Mouse (Mus musculus) forebrain, postnatal 0 days (tissue): ENCODE measurements around the gene Gm7534. TPM values are rescaled to one million over a fixed set of nuclear protein-coding genes. Genes with fewer than 3 reads are reported as not detected.

Experiments
- ATAC-seq: fragments of 200-750 bp; cut with Nextera tagmentation; 2 replicates; pipeline ENCODE4 v1.8.0; 2017; ENCODE audit warnings: mild to moderate bottlenecking, moderate library complexity
- DNase-seq: peaks from one replicate; pipeline ENCODE4 v3.0.0-alpha.2; 2015
- H3K27ac ChIP-seq: fragments of 300-500 bp; sonication (generic); 2 replicates; pipeline ENCODE4 v1.5.1; 2014; ENCODE audit warnings: low read depth, mild to moderate bottlenecking, antibody characterized with exemption, low read length, moderate library complexity, mixed read lengths
- H3K27me3 ChIP-seq: fragments of 300-500 bp; sonication (generic); 2 replicates; pipeline ENCODE4 v1.6.1; 2014; ENCODE audit warnings: mild to moderate bottlenecking, low read length, mixed read lengths; ENCODE audit not compliant: insufficient read depth
- H3K36me3 ChIP-seq: fragments of 300-500 bp; sonication (generic); 2 replicates; pipeline ENCODE4 v1.6.1; 2014; ENCODE audit warnings: mild to moderate bottlenecking, moderate library complexity; ENCODE audit not compliant: insufficient read depth
- H3K4me1 ChIP-seq: fragments of 300-500 bp; sonication (generic); 2 replicates; pipeline ENCODE4 v1.6.1; 2014; ENCODE audit warnings: antibody characterized with exemption; ENCODE audit not compliant: insufficient read depth
- H3K4me2 ChIP-seq: fragments of 300-500 bp; sonication (generic); 2 replicates; pipeline ENCODE4 v1.6.1; 2014; ENCODE audit warnings: low read depth, mild to moderate bottlenecking, moderate library complexity
- H3K4me3 ChIP-seq: fragments of 300-500 bp; sonication (generic); 2 replicates; pipeline ENCODE4 v1.5.1; 2014; ENCODE audit warnings: low read depth, low read length, mixed read lengths
- H3K9ac ChIP-seq: fragments of 300-500 bp; sonication (generic); 2 replicates; pipeline ENCODE4 v1.6.1; 2014; ENCODE audit warnings: mild to moderate bottlenecking
- H3K9me3 ChIP-seq: fragments of 300-500 bp; sonication (generic); 2 replicates; pipeline ENCODE4 v1.6.1; 2016; ENCODE audit warnings: low read length
- CTCF ChIP-seq: sonication (generic); IDR thresholded peaks from 2 replicates; pipeline ENCODE4 v1.5.1; 2016; ENCODE audit warnings: antibody characterized with exemption, control low read depth, low read depth
- whole genome bisulfite sequencing: fragments of 180-500 bp; shearing (Covaris S2); extraction: QIAGEN DNeasy Blood & Tissue Kit; methylation state at CpG from one replicate; pipeline ENCODE4 v1.1.7; 2014; 5-methylcytosine and 5-hydroxymethylcytosine counted together
- polyA plus RNA-seq: library from polyadenylated mRNA; unstranded; fragments of >200 nt; fragmentation: Nextera tagmentation; extraction: Ambion mirVana; gene quantifications from 2 replicates; pipeline ENCODE4 v1.2.1, GENCODE M21; 2015
- total RNA-seq: library from RNA; depleted of rRNA; stranded (reverse); fragments of >200 nt; gene quantifications from 2 replicates; pipeline ENCODE4 v1.2.3, GENCODE M21; 2014

Gm7534 gene
- total and polyA plus RNA-seq, 2 experiments from 2014 or later = not detected

DNA sequence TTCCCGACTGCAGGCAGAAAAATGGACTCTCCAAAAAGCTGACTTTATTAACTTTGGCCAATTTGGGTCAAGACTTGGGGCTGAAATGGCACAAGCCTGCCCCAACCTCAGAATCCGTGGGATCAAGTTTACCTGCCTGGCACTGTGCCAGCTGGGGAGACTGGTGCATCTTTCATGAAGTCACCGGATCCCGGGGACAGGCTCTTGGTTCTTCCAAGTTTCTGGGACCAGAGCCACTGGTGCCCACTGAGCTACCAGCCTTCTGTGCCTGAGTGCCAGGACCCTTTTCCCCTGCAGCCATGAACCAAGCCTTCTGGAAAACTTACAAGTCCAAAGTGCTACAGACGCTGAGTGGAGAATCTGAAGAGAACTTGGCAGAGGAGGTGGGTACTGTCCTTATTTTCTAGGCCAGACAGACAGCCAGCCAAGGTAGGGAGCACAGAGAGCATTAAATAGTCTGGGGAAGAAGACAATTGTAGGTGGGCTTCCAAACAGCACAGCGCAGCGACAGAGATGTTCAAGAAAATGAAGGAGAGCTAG is 44.0 kb upstream of the Gm7534 start, which contains the start of gene Gm30191:
Gm30191 (plus strand) TSS at position 217 of the 540 bp plus-strand sequence.
- Histone ChIP-seq H3K4me2 (peak within 1 kb of the TSS; percentile 91), H3K4me1 (peaks cover 10% of the 10 kb centered on the region; the same call in 1 of the 2 replicates), H3K27ac (no peak within 1 kb of the TSS), H3K4me3 (peak within 1 kb of the TSS; percentile 67), H3K27me3 (peaks cover 17% of the 10 kb centered on the region), H3K9me3 (no peaks in the 10 kb centered on the region), H3K9ac (peak within 1 kb of the TSS; percentile 59), H3K36me3 (no peaks in the 10 kb centered on the region)
- WGBS = 69% methylated on average over 7 of the region's 7 CpGs
- ATAC-seq (no peak), DNase-seq (no peak)
- TF ChIP-seq CTCF = no peak

DNA sequence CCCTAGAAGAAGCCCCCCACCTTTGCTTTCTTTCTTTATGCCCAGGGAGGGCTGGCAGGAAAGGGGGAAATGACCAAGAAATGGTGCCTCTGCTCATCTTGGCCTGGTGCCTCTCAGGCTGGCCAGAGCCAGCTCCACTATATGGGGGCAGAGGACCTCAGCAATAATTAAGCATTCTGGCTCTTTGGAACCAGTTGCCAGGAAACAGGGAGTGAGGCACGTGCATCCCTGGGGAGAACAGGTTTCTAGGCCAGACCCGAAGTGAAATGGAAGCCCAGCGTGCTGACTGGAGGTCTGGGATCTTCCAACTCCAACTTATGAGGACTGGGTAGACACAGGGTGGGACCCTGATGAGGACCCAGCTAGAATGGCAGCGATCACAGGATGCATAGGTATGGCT is 43.5 kb upstream of the Gm7534 start:
- Histone ChIP-seq H3K4me1 (peaks cover 10% of the 10 kb centered on the region; the same call in 1 of the 2 replicates), H3K36me3 (no peaks in the 10 kb centered on the region), H3K4me3 (no peak overlapping the region), H3K9ac (no peak overlapping the region), H3K27ac (no peak overlapping the region), H3K4me2 (no peak overlapping the region), H3K27me3 (peaks cover 17% of the 10 kb centered on the region), H3K9me3 (no peaks in the 10 kb centered on the region)
- DNase-seq = peak; percentile 36
- WGBS = 10% methylated on average over 4 of the region's 4 CpGs
- ATAC-seq = no peak
- no peak for TF ChIP-seq CTCF

DNA sequence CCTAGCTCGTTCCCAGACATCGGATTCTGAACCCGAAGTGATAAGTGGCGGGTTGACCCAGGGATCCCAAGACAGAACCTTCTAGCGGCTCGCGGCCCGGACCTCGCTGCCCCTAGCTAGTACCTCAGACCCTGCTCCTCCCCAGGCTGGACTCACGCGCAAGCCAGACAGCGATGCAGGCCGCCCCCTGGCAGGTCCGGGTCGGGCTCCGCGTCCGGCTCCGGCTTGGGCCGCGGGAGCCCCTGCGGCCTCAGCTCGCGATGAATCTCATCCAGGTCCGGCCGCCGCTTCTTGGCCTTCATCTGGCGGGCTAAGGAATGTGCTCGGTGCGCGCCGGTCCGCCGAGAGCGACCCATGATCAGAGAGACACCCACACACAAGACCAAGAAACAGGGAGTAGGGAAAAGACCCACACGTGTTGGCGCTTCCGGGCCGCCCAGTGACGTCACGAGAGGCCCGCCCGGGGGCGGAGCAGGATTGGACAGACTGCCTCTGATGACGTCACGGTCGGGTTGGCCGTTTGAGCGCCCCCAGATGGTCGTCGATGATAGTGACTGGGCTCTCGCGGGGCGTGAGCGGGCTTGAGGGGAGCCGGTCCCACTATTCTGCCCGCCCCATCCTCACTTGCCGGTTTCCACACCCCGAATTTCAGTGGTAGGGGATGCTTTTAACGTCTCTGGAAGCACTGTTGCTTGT is 42.5 kb upstream of the Gm7534 start, which contains the start of gene Zfp593:
Zfp593 (minus strand) TSS at position 445 of the 696 bp plus-strand sequence.
- Histone ChIP-seq H3K27ac (no peak within 1 kb of the TSS), H3K9ac (peak within 1 kb of the TSS; percentile 59), H3K4me3 (peak within 1 kb of the TSS; percentile 67), H3K27me3 (peaks cover 12% of the 10 kb centered on the region), H3K9me3 (no peaks in the 10 kb centered on the region), H3K4me2 (peak within 1 kb of the TSS; percentile 91), H3K36me3 (no peaks in the 10 kb centered on the region), H3K4me1 (peaks cover 10% of the 10 kb centered on the region; the same call in 1 of the 2 replicates)
- 2% methylated on average over 60 of the region's 60 CpGs for WGBS
- peak; percentile 96 for DNase-seq
- peak; percentile 84 for ATAC-seq
- peak; percentile 83 for TF ChIP-seq CTCF

DNA sequence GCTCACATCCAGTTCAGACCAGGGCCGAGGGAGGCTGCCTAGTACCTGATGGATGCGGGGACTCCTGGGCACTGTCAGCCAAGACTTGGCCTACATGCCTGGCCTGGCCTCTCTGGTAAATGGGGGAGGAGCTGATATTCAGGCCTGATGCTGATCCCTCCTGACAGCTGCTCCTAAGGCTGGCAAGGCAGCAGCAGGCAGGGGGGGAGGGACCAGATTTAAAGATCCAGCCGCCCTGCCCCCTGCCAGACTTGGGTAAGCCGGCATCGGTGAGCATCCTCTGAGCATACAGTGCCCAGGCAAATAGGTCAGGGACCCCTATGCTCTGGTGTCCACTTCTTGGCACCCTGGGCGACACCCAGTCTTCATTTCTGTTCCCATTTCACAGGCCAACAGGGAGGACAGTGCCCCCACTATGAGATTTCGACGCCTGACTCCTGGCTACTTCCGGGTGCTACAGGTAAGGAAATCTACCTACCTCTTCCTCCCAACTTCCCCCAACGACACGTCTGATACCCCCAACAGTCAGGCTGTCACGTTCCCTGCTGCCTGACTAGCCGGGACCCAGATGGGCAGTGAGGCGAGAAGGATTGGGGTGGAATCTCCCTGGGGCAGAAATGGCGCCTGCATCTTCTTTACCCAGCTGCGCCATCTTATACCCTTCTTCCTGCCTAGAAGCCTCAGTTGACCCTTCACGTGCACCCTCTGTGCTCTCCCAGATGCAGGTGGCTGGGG is 40.9 kb upstream of the Gm7534 start, which contains the start of gene E130218I03Rik:
E130218I03Rik (plus strand) TSS at position 147 of the 735 bp plus-strand sequence.
- ATAC-seq (no peak), DNase-seq (no peak)
- TF ChIP-seq CTCF = no peak
- Histone ChIP-seq H3K9ac (no peak within 1 kb of the TSS), H3K27me3 (peaks cover 8% of the 10 kb centered on the region; the same call in 1 of the 2 replicates), H3K4me2 (peak within 1 kb of the TSS; percentile 91), H3K36me3 (no peaks in the 10 kb centered on the region), H3K9me3 (no peaks in the 10 kb centered on the region), H3K27ac (no peak within 1 kb of the TSS), H3K4me3 (peak within 1 kb of the TSS; percentile 67; the same call in 1 of the 2 replicates), H3K4me1 (peaks cover 10% of the 10 kb centered on the region; the same call in 1 of the 2 replicates)
- WGBS = 92% methylated on average over 17 of the region's 17 CpGs

DNA sequence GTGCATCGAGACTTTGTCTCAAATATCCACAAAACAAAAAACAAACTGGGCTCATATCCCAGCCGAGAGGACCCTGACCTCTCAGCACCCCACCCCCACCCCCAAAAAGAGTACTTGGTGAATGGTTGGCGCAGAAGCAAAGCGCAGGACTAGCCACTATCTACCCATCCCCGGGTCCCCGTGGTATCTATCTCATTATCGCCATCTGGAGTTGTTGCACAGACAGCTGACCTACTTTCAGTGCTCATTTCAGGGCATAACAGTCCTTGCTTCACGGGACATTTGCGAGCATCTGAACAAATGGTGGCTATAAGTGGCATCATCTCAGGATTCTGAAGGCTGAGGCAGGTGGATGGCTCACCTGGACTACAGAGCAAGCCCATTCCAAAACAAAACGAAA is 35.9 kb upstream of the Gm7534 start:
- no peak for DNase-seq
- ATAC-seq = no peak
- H3K9ac ChIP-seq = no peak overlapping the region
- WGBS = 10% methylated on average over 10 of the region's 10 CpGs
- peaks cover 3% of the 10 kb centered on the region; the same call in 1 of the 2 replicates for H3K4me1 ChIP-seq
- H3K36me3 ChIP-seq = no peaks in the 10 kb centered on the region
- peaks cover 7% of the 10 kb centered on the region; the same call in 1 of the 2 replicates for H3K27me3 ChIP-seq
- H3K9me3 ChIP-seq = no peaks in the 10 kb centered on the region
- H3K27ac ChIP-seq = no peak overlapping the region
- H3K4me2 ChIP-seq = peak overlapping the region; percentile 21; the same call in 1 of the 2 replicates
- no peak for TF ChIP-seq CTCF
- no peak overlapping the region for H3K4me3 ChIP-seq

DNA sequence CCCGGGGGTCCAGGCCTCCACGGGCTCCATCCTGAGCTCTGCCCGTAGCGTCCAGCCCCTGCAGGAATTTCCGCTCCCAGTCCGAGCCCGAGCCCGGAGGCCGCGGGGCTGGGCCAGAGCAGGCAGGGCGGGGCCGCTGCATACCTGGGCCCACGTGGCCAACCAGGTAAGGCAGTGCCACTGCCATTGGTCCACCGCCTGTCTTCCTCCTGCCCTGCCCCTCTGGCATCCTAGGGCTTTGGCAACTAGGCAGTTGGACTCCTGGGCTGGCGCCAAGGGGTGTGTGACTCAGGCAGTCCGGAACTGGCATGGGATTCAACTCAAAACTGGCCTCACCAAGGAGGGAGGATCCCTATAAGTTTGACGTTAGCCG is 35.5 kb upstream of the Gm7534 start, which contains the start of gene Cnksr1:
Cnksr1 (minus strand) TSS at position 121 of the 373 bp plus-strand sequence.
- no peak within 1 kb of the TSS for H3K9ac ChIP-seq
- no peaks in the 10 kb centered on the region for H3K9me3 ChIP-seq
- no peak within 1 kb of the TSS for H3K27ac ChIP-seq
- peaks cover 3% of the 10 kb centered on the region; the same call in 1 of the 2 replicates for H3K4me1 ChIP-seq
- WGBS = 3% methylated on average over 18 of the region's 18 CpGs
- no peak within 1 kb of the TSS for H3K4me3 ChIP-seq
- ATAC-seq (no peak), DNase-seq (peak; percentile 28)
- peaks cover 7% of the 10 kb centered on the region; the same call in 1 of the 2 replicates for H3K27me3 ChIP-seq
- no peaks in the 10 kb centered on the region for H3K36me3 ChIP-seq
- no peak for TF ChIP-seq CTCF
- peak within 1 kb of the TSS; percentile 21; the same call in 1 of the 2 replicates for H3K4me2 ChIP-seq
